Mouse (Mus musculus) thymus, adult 2 months (tissue): ENCODE measurements around the gene Cmah. TPM values are rescaled to one million over a fixed set of nuclear protein-coding genes. Genes with fewer than 3 reads are reported as not detected.

Source experiments
- DNase-seq: peaks from one replicate; pipeline ENCODE4 v3.0.0; 2021
- H3K27ac ChIP-seq: fragments of 200-500 bp; 2 replicates; pipeline ENCODE4 v1.5.1; 2012; ENCODE audit warnings: low read length, control low read depth; ENCODE audit not compliant: control insufficient read depth, insufficient read depth
- H3K27me3 ChIP-seq: fragments of 200-500 bp; 2 replicates; pipeline ENCODE4 v1.6.1; 2012; ENCODE audit warnings: mild to moderate bottlenecking, low read length, moderate library complexity, mixed read lengths; ENCODE audit not compliant: control insufficient read depth, insufficient read depth
- H3K36me3 ChIP-seq: fragments of 200-500 bp; 2 replicates; pipeline ENCODE4 v1.6.1; 2012; ENCODE audit warnings: mild to moderate bottlenecking, low read length, moderate library complexity; ENCODE audit not compliant: control insufficient read depth, insufficient read depth
- H3K4me1 ChIP-seq: fragments of 200-500 bp; replicated peaks from 2 replicates; pipeline ENCODE4 v1.6.1; 2012; ENCODE audit warnings: low read length; ENCODE audit not compliant: control insufficient read depth, insufficient read depth
- H3K4me3 ChIP-seq: fragments of 200-500 bp; 2 replicates; pipeline ENCODE4 v1.5.1; 2012; ENCODE audit warnings: mild to moderate bottlenecking, low read length, control low read depth, moderate library complexity; ENCODE audit not compliant: control insufficient read depth, insufficient read depth
- CTCF ChIP-seq: fragments of 200-500 bp; IDR thresholded peaks from 2 replicates; pipeline ENCODE4 v1.5.1; 2012; ENCODE audit warnings: mild to moderate bottlenecking, control low read depth, low read length, moderate library complexity, borderline replicate concordance; ENCODE audit not compliant: control insufficient read depth, poor library complexity, insufficient read depth; ENCODE audit errors: extremely low read depth
- POLR2A ChIP-seq: fragments of 200-500 bp; IDR thresholded peaks from 2 replicates; pipeline ENCODE4 v1.6.1; 2012; ENCODE audit warnings: mild to moderate bottlenecking, low read length, control low read depth, moderate library complexity; ENCODE audit not compliant: control insufficient read depth, poor library complexity, insufficient read depth; ENCODE audit errors: extremely low read depth
- WGBS: fragments of 180-500 bp; shearing (Covaris S2); methylation state at CpG from one replicate; pipeline ENCODE4 v1.1.7; 2018; 5-methylcytosine and 5-hydroxymethylcytosine counted together
- polyA plus RNA-seq: library from polyadenylated mRNA; depleted of rRNA; stranded (reverse); fragments of >200 nt; gene quantifications from 2 replicates; pipeline ENCODE4 v1.2.3, GENCODE M21; 2012

Cmah gene
- polyA plus RNA-seq, 1 experiment: 14.7 TPM

DNA sequence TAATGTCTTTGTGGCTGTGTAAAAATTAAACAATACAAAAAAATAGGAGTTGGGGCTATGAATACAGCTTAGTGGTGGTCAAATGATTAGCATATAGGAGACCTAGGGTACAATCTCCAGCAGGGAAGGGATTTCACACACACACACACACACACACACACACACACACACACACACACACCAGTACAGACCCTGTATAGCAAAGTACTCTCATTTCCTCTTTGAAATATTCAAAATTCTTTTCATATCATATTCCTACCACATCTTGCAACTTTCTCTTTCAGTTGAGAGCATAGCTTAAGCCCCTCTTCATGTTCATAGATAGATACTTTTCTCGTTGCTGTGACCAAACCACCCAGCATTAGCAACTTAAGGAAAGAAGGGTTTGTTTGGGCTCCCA, 181.7 kb downstream of the Cmah start:
- no peaks in the 10 kb centered on the region for H3K36me3 ChIP-seq
- 26% methylated on average over 1 of the region's 1 CpGs for WGBS

GRCm38 (mm10) chr13:24511367-24511766, 184.2 kb downstream of the Cmah start:
- 22% methylated on average over 1 of the region's 1 CpGs for WGBS
- no peak overlapping the region for H3K27ac ChIP-seq
- no peak overlapping the region for H3K4me3 ChIP-seq
- H3K4me1 ChIP-seq: peaks cover 20% of the 10 kb centered on the region
- H3K36me3 ChIP-seq: no peaks in the 10 kb centered on the region
- H3K27me3 ChIP-seq: no peaks in the 10 kb centered on the region
- TF ChIP-seq CTCF: no peak
- TF ChIP-seq POLR2A: no peak
- DNase-seq: no peak

More for the DNA sequence above, 181.7 kb downstream of the Cmah start:
- Histone ChIP-seq H3K27ac (no peak overlapping the region), H3K4me3 (no peak overlapping the region), H3K27me3 (no peaks in the 10 kb centered on the region), H3K4me1 (peaks cover 16% of the 10 kb centered on the region)
- TF ChIP-seq CTCF: no peak
- TF ChIP-seq POLR2A: no peak
- DNase-seq: no peak

DNA sequence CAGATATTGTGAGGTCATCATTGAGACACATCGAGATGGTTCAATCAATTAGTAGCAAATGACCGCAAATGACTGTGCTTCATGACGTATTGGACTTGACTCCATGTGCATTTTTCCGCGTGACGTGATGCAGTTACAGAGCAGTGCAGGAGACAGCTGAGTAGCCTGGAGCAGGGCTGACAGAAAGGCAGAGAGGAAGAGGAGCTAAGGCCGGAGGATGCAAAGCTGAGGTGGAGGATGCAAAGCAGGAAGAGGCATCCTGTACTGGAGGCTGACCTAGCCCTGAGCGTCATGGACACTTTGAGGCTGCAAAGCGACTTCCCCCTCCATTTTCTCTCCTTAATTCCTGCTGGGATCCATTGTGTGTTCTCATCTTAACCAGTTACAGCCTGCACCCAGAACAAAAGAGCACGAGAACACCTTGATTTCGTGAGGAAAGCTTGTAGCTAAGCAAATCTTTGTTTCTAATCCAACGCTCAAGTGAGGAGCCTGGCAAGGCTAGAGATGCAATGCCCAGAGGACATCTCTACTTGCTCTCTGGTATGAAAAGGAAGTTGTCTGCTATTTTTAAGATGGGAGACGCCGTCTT, 184.8 kb downstream of the Cmah start:
- 84% methylated on average over 14 of the region's 14 CpGs for WGBS
- no peak for DNase-seq
- peaks cover 14% of the 10 kb centered on the region for H3K4me1 ChIP-seq

GRCm38 (mm10) chr13:24513717-24514116, 186.5 kb downstream of the Cmah start:
- Histone ChIP-seq H3K27ac (no peak overlapping the region), H3K36me3 (no peaks in the 10 kb centered on the region), H3K4me1 (peaks cover 9% of the 10 kb centered on the region), H3K4me3 (no peak overlapping the region), H3K27me3 (no peaks in the 10 kb centered on the region)
- TF ChIP-seq CTCF (no peak), POLR2A (no peak)
- 30% methylated on average over 3 of the region's 3 CpGs for WGBS
- no peak for DNase-seq

More for the DNA sequence above, 184.8 kb downstream of the Cmah start:
- TF ChIP-seq CTCF: no peak
- Histone ChIP-seq H3K27me3 (no peaks in the 10 kb centered on the region), H3K4me3 (no peak overlapping the region), H3K36me3 (no peaks in the 10 kb centered on the region), H3K27ac (no peak overlapping the region)

DNA sequence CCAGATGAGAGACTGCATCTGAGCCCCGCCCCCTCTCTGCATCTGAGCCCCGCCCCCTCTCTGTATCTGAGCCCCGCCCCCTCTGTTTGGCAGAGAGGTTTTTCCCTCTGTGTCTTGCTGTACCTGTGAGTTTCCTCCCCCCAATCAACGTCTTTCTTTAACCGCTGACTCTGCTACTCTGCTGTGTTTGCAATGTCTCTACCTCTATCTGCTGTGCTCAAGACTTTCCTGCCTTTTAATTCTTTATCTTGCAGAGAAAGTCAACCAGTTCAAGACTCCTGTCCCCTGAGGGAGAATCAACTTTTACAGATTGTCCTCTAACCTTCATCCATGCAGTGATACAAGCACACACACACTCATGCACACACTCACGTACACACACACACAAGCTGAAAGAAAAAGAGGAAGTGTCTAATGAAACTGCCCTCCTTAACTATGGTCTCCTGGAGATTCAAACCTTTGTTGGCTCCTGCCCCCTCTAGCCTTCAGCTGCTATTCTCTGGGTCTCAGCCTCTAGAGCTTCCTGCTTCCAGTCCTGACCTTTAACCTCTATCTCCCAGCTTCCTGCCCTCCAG, 188.0 kb downstream of the Cmah start:
- Histone ChIP-seq H3K27ac (no peak overlapping the region), H3K4me1 (peaks cover 9% of the 10 kb centered on the region), H3K36me3 (no peaks in the 10 kb centered on the region), H3K27me3 (no peaks in the 10 kb centered on the region), H3K4me3 (no peak overlapping the region)
- no peak for TF ChIP-seq POLR2A
- TF ChIP-seq CTCF: no peak
- DNase-seq: no peak
- WGBS: 66% methylated on average over 6 of the region's 6 CpGs

- Histone ChIP-seq H3K36me3 (no peaks in the 10 kb centered on the region), H3K27me3 (no peaks in the 10 kb centered on the region), H3K27ac (no peak overlapping the region), H3K4me1 (peaks cover 9% of the 10 kb centered on the region), H3K4me3 (no peak overlapping the region)
- WGBS: 90% methylated on average over 2 of the region's 2 CpGs
- TF ChIP-seq CTCF (no peak), POLR2A (no peak)
- no peak for DNase-seq
These were observed 190.6 kb downstream of the Cmah start for GRCm38 (mm10) chr13:24517757-24518156.
